Mouse (Mus musculus) neural tube, embryonic 14.5 days (tissue): ENCODE data around the gene Vmn2r102. TPM values are rescaled to one million over a fixed set of nuclear protein-coding genes. Genes with fewer than 3 reads are reported as not detected.

Source experiments
- ATAC-seq: fragments of 200-750 bp; cut with Nextera tagmentation; 2 replicates; pipeline ENCODE4 v1.8.0; 2017; ENCODE audit warnings: low read depth, mild to moderate bottlenecking, moderate TSS enrichment, moderate library complexity
- H3K27ac ChIP-seq: fragments of 300-500 bp; sonication (generic); 2 replicates; pipeline ENCODE4 v1.5.1; 2014; ENCODE audit warnings: low read depth, mild to moderate bottlenecking, control low read depth, low read length, moderate library complexity, mixed read lengths
- H3K27me3 ChIP-seq: fragments of 300-500 bp; sonication (generic); 2 replicates; pipeline ENCODE4 v1.6.1; 2014; ENCODE audit warnings: low read length; ENCODE audit not compliant: control insufficient read depth, insufficient read depth
- H3K36me3 ChIP-seq: fragments of 300-500 bp; sonication (generic); 2 replicates; pipeline ENCODE4 v1.6.1; 2014; ENCODE audit warnings: low read length, mixed read lengths; ENCODE audit not compliant: control insufficient read depth, insufficient read depth
- H3K4me1 ChIP-seq: fragments of 300-500 bp; sonication (generic); 2 replicates; pipeline ENCODE4 v1.6.1; 2014; ENCODE audit warnings: low read length; ENCODE audit not compliant: control insufficient read depth, insufficient read depth
- H3K4me2 ChIP-seq: fragments of 300-500 bp; sonication (generic); 2 replicates; pipeline ENCODE4 v1.6.1; 2014; ENCODE audit warnings: mild to moderate bottlenecking, low read depth, low read length, control low read depth
- H3K4me3 ChIP-seq: fragments of 300-500 bp; sonication (generic); 2 replicates; pipeline ENCODE4 v1.5.1; 2014; ENCODE audit warnings: low read depth, low read length, control low read depth, mixed read lengths
- H3K9ac ChIP-seq: fragments of 300-500 bp; sonication (generic); replicated peaks from 2 replicates; pipeline ENCODE4 v1.6.1; 2014; ENCODE audit warnings: low read depth, mild to moderate bottlenecking, control low read depth, low read length, mixed read lengths
- H3K9me3 ChIP-seq: fragments of 300-500 bp; sonication (generic); 2 replicates; pipeline ENCODE4 v1.6.1; 2016; ENCODE audit warnings: low read length; ENCODE audit not compliant: control insufficient read depth
- WGBS: fragments of 180-500 bp; shearing (Covaris S2); extraction: QIAGEN DNeasy Blood & Tissue Kit; methylation state at CpG from one replicate; pipeline ENCODE4 v1.1.7; 2014; 5-methylcytosine and 5-hydroxymethylcytosine counted together
- polyA plus RNA-seq: library from polyadenylated mRNA; unstranded; fragments of >200 nt; fragmentation: Nextera tagmentation; extraction: Ambion mirVana; gene quantifications from 2 replicates; pipeline ENCODE4 v1.2.1, GENCODE M21; 2014

The Vmn2r102 gene
- polyA plus RNA-seq = not detected in 2 replicates

DNA sequence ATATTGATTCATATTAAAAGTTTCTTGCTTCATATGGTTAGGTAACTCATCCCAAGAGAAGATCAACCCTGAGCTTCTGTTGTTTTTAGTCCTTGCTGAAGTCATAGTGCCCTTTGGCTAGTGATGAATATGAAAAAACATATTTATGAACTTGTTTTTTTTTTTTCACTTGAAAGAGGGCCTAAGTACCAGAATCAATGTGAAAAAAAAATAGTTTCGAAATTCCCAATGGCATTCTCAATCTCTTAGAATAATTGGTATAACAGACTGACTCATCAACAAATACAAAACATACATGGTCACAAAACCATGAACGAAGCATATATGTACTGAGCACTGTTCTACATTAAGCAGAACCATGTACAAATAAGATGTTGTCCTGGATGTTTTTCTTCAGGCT is at the start of gene Vmn2r102:
Gene Vmn2r102 (plus strand): TSS at position 301 of the 400 bp plus-strand sequence.
- Histone ChIP-seq H3K36me3 (no peaks in the 10 kb centered on the region), H3K4me3 (no peak within 1 kb of the TSS), H3K27me3 (no peaks in the 10 kb centered on the region), H3K4me2 (no peak within 1 kb of the TSS), H3K9ac (no peak within 1 kb of the TSS), H3K9me3 (no peaks in the 10 kb centered on the region; the same call in 1 of the 2 replicates), H3K4me1 (no peaks in the 10 kb centered on the region), H3K27ac (no peak within 1 kb of the TSS)
- 69% methylated on average over 2 of the region's 2 CpGs for WGBS
- no peak for ATAC-seq

DNA sequence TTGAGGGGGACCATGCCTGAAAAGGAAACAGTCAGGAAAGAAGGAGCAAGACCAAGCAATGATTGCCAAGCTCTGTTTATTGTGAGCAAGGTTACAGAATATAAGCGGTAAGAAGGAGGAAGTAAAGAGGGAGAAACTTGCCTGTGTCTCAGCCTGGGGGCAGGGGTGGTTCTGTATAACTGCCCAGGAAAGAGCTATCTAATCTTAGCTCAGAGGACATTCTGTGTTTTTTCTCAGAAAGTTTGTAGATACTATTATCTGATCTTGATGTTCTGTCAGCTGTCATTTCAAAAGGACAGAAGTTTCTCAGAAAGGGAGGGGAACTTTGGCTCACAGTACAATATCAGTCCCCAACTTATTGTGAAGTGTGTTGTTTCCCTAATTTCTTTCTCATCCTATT is 30.8 kb upstream of the Vmn2r102 start:
- ATAC-seq = no peak
- H3K4me2 ChIP-seq = no peak overlapping the region
- 96% methylated on average over 1 of the region's 1 CpGs for WGBS
- no peaks in the 10 kb centered on the region for H3K27me3 ChIP-seq
- no peak overlapping the region for H3K4me3 ChIP-seq
- H3K27ac ChIP-seq = no peak overlapping the region
- no peaks in the 10 kb centered on the region for H3K36me3 ChIP-seq
- H3K9ac ChIP-seq = no peak overlapping the region
- H3K9me3 ChIP-seq = peaks cover 8% of the 10 kb centered on the region
- no peaks in the 10 kb centered on the region for H3K4me1 ChIP-seq

DNA sequence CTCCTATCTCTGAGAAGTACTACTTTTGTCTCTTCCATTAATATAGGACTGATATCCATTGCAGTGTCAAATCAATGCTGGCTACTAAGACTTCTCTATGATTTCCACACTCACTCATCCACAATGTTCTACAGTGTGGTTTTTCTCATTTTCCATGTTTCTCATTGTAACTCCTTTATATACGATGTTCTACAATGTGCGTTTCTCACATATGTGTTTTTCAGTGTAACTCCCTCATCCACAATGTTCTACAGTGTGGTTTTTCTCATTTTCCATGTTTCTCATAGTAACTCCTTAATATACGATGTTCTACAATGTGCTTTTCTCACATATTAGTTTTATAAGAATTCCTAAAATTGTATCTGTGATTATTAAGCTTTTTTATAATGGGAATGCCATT is 1.7 kb upstream of the Vmn2r102 start:
- no peak overlapping the region for H3K4me2 ChIP-seq
- no peak overlapping the region for H3K9ac ChIP-seq
- H3K36me3 ChIP-seq = no peaks in the 10 kb centered on the region
- no peak overlapping the region for H3K27ac ChIP-seq
- no peaks in the 10 kb centered on the region for H3K4me1 ChIP-seq
- H3K9me3 ChIP-seq = no peaks in the 10 kb centered on the region; the same call in 1 of the 2 replicates
- 81% methylated on average over 3 of the region's 3 CpGs for WGBS
- no peak overlapping the region for H3K4me3 ChIP-seq
- no peak for ATAC-seq
- no peaks in the 10 kb centered on the region for H3K27me3 ChIP-seq

DNA sequence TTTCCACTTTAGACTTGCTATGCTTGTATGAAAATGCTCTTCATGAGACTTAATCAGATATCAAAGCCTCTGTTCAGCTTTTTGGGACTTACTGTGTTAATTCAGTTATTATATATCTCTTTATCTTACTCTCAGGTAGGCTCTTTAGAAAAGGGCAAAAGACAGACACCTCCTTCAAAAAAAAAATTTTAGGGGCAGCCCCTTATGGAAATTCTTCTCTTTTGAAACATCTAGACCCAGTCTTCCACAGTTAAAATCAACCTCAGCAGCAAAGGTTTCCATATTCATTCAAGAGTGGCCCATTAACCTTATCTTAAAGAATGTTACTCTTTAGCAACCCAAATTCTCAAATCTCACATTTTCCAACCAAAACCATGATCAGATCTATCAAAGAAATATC is 31.9 kb downstream of the Vmn2r102 start:
- ATAC-seq = no peak
- Histone ChIP-seq H3K36me3 (no peaks in the 10 kb centered on the region), H3K9me3 (peaks cover 7% of the 10 kb centered on the region; the same call in 1 of the 2 replicates), H3K4me1 (no peaks in the 10 kb centered on the region), H3K4me2 (no peak overlapping the region), H3K27ac (no peak overlapping the region), H3K9ac (no peak overlapping the region), H3K4me3 (no peak overlapping the region), H3K27me3 (no peaks in the 10 kb centered on the region)

Other genes with a start within 250 kb of the Vmn2r102 start
- not detected in 2 replicates for gene Vmn2r100, start 155.6 kb upstream of the Vmn2r102 start, polyA plus RNA-seq
- gene Vmn2r101, start 83.1 kb upstream of the Vmn2r102 start, polyA plus RNA-seq = not detected in 2 replicates
- not detected in 2 replicates for gene Vmn2r103, start 113.0 kb downstream of the Vmn2r102 start, polyA plus RNA-seq